Mouse (Mus musculus) hindbrain, postnatal 0 days (tissue): ENCODE measurements around the gene AI854703. TPM values are rescaled to one million over a fixed set of nuclear protein-coding genes. Genes with fewer than 3 reads are reported as not detected.

ENCODE experiments used
- ATAC-seq: fragments of 200-750 bp; cut with Nextera tagmentation; 2 replicates; pipeline ENCODE4 v1.8.0; 2017; ENCODE audit warnings: mild to moderate bottlenecking, moderate TSS enrichment, moderate library complexity
- DNase-seq: peaks from one replicate; pipeline ENCODE4 v3.0.0-alpha.2; 2015; ENCODE audit warnings: low spot score
- H3K27ac ChIP-seq: fragments of 300-500 bp; sonication (generic); 2 replicates; pipeline ENCODE4 v1.5.1; 2014; ENCODE audit warnings: mild to moderate bottlenecking
- H3K27me3 ChIP-seq: fragments of 300-500 bp; sonication (generic); 2 replicates; pipeline ENCODE4 v1.6.1; 2014; ENCODE audit warnings: low read length, mixed read lengths; ENCODE audit not compliant: insufficient read depth
- H3K36me3 ChIP-seq: fragments of 300-500 bp; sonication (generic); 2 replicates; pipeline ENCODE4 v1.6.1; 2014; ENCODE audit warnings: low read length, mixed read lengths; ENCODE audit not compliant: insufficient read depth
- H3K4me1 ChIP-seq: fragments of 300-500 bp; sonication (generic); 2 replicates; pipeline ENCODE4 v1.6.1; 2014; ENCODE audit warnings: antibody characterized with exemption, low read length, mixed read lengths; ENCODE audit not compliant: insufficient read depth
- H3K4me2 ChIP-seq: fragments of 300-500 bp; sonication (generic); 2 replicates; pipeline ENCODE4 v1.6.1; 2014; ENCODE audit warnings: low read depth, mild to moderate bottlenecking, low read length, moderate library complexity, mixed read lengths
- H3K4me3 ChIP-seq: fragments of 300-500 bp; sonication (generic); 2 replicates; pipeline ENCODE4 v1.5.1; 2014; ENCODE audit warnings: low read length
- H3K9ac ChIP-seq: fragments of 300-500 bp; sonication (generic); replicated peaks from 2 replicates; pipeline ENCODE4 v1.6.1; 2014; ENCODE audit warnings: mild to moderate bottlenecking, low read length, moderate library complexity, mixed read lengths
- H3K9me3 ChIP-seq: fragments of 300-500 bp; sonication (generic); 2 replicates; pipeline ENCODE4 v1.6.1; 2016; ENCODE audit warnings: low read length, mixed read lengths
- CTCF ChIP-seq: IDR thresholded peaks from 2 replicates; pipeline ENCODE4 v1.5.1; 2016; ENCODE audit warnings: antibody characterized with exemption, control low read depth, low read depth
- WGBS: fragments of 180-500 bp; shearing (Covaris S2); extraction: QIAGEN DNeasy Blood & Tissue Kit; methylation state at CpG from one replicate; pipeline ENCODE4 v1.1.7; 2014; 5-methylcytosine and 5-hydroxymethylcytosine counted together
- polyA plus RNA-seq: library from polyadenylated mRNA; unstranded; fragments of >200 nt; fragmentation: Nextera tagmentation; extraction: Ambion mirVana; gene quantifications from 2 replicates; pipeline ENCODE4 v1.2.1, GENCODE M21; 2015
- total RNA-seq: library from RNA; depleted of rRNA; stranded (reverse); fragments of >200 nt; gene quantifications from 2 replicates; pipeline ENCODE4 v1.2.3, GENCODE M21; 2014

AI854703 gene
- total and polyA plus RNA-seq, 2 experiments from 2014 or later = 29.3 to 54.9 TPM

DNA sequence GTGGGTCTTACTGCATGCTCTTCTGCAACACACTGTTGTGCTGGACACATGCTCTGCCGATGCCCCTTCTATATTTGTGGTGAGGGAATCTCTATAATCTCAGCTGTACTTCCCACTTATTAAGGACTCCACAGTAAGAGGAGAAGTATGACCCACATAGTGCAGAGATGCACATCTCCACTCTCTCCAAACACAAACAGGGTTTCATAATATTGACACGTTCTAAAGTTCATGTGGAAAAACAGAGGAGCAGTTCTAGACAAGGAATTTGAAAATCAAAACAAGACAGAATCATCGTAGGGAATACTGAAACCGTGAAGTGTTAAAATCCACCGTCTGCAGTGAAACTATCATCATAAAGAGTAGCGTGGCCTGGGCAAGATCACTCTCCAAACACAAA, 34.7 kb upstream of the AI854703 start:
- H3K9ac ChIP-seq = no peak overlapping the region
- no peaks in the 10 kb centered on the region for H3K27me3 ChIP-seq
- peaks cover 8% of the 10 kb centered on the region for H3K36me3 ChIP-seq
- no peak overlapping the region for H3K4me3 ChIP-seq
- no peak for TF ChIP-seq CTCF
- no peaks in the 10 kb centered on the region for H3K9me3 ChIP-seq
- no peak for DNase-seq
- H3K4me2 ChIP-seq = no peak overlapping the region
- H3K4me1 ChIP-seq = peaks cover 10% of the 10 kb centered on the region; the same call in 1 of the 2 replicates
- no peak for ATAC-seq
- no peak overlapping the region for H3K27ac ChIP-seq
- 93% methylated on average over 6 of the region's 6 CpGs for WGBS

DNA sequence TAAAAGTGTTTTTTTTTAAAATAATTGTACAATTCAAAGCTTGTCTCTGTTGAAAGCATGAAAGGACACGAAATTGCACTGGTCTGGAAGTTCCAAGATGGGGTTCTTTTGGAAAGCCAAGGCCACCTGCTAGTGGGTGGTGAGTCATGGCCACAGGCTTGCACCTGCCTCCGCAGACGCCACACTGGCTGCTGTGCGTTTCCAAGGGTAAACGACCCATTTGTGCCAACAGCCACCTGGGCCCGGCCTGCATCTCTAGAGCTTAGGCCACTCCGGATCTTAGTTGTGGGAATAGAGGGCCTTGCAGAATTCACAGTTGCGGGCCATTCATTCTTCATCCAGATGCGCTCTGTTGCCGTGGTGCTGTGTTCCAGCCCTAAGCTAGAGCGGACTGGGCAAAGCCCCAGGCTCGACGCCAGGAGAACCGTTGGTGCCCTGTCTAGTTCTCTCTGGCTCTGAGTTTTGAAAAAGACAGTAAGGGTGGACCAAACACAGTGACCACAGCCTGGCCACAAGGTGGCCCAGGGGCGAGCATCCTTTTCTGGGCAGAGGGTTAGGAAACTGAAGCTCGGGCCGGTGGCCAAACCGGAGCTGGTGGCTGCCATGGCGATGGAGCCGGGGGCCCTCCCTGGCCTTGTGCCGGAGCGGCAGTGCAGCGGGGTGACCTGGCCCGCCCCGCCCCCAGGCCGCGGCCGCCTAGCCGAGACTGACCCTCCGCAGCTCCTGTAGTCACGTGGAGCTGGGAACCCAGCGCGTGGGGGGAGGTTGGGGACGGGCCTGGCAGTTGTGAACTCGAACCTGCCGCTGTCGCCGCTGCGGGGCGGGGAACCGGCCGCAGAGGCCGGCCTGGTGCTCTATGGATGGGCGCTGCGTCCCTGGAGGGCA, 33.2 kb upstream of the AI854703 start, which contains the start of the genes Repin1 and Gm44965:
Gene Repin1, plus strand, starts transcription at position 726 of the 885 bp plus-strand sequence.
Gene Gm44965, plus strand, starts transcription at position 784 of the 885 bp plus-strand sequence.
- peaks cover 10% of the 10 kb centered on the region; the same call in 1 of the 2 replicates for H3K4me1 ChIP-seq
- H3K9me3 ChIP-seq = 0 out of 2 replicates have a peak, but pooled peaks cover 3% of the 10 kb centered on the region
- DNase-seq (peak; percentile 96), ATAC-seq (peak; percentile 95)
- peak within 1 kb of the TSS; percentile 98 for H3K27ac ChIP-seq
- H3K36me3 ChIP-seq = peaks cover 24% of the 10 kb centered on the region
- peak within 1 kb of the TSS; percentile 93 for H3K9ac ChIP-seq
- peak within 1 kb of the TSS; percentile 69 for H3K4me3 ChIP-seq
- H3K27me3 ChIP-seq = no peaks in the 10 kb centered on the region
- 3% methylated on average over 44 of the region's 45 CpGs for WGBS
- TF ChIP-seq CTCF = peak; percentile 66
- peak within 1 kb of the TSS; percentile 85 for H3K4me2 ChIP-seq

DNA sequence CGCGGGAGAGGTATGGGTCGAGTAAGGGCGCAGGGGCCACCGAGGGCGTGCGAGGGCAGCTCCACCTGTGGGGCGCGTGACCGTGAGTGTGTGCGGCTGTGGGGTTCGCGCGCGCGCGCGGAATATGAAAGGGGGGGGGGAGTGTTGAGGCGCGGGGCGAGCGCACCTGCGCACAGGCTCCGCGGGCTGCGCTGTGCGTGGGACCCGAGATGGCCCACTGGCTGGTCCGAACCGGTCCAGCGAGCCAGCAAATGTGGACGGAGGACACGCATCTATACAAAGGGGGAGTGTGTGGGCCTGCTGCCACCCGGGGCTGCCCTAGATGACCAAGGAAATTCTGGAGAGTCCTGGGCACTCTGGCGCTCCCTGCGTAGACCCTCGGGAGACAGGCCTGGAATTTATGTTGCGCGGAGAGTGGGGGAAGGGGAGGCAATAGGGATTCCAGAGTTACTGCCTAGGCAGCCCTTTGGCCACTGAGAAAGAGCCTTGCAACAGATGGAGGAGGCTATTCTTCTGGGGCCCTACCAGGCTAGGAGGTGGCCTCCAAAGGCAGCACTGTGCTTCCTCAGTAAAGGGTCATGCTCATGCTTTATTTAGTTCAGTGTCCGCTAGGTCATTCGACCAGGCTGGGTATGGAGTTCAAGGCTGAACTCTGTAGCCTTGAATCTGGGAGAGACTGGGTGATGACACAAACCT, 32.4 kb upstream of the AI854703 start:
- DNase-seq = peak; percentile 85
- Histone ChIP-seq H3K4me3 (peak overlapping the region; percentile 69), H3K4me1 (peaks cover 10% of the 10 kb centered on the region; the same call in 1 of the 2 replicates), H3K9me3 (0 out of 2 replicates have a peak, but pooled peaks cover 3% of the 10 kb centered on the region), H3K36me3 (peaks cover 29% of the 10 kb centered on the region), H3K4me2 (peak overlapping the region; percentile 85), H3K9ac (peak overlapping the region; percentile 93), H3K27me3 (no peaks in the 10 kb centered on the region), H3K27ac (peak overlapping the region; percentile 98)
- WGBS = 1% methylated on average over 37 of the region's 41 CpGs
- TF ChIP-seq CTCF = no peak
- peak; percentile 86 for ATAC-seq

DNA sequence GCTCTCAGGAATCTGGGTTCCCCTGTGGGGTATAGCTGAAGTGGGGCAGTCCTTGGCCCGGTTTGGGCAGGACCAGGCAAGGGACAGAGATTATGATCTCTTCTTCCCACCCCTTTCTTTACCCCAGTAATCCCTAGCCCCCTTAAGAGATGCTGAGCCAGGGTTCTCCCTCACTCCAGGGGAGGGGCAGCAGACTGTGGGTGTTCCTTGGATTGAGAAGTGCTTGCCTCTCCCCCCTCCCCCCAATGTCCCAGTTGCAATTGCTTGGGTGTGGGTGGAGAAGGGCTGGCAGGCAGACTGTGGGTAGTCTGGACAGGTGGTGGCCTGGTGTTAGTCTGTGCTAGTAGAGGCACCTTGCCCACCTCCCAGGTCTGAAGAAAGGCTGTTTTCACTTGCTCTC, 31.3 kb upstream of the AI854703 start:
- peaks cover 10% of the 10 kb centered on the region; the same call in 1 of the 2 replicates for H3K4me1 ChIP-seq
- peak overlapping the region; percentile 98; the same call in 1 of the 2 replicates for H3K27ac ChIP-seq
- H3K36me3 ChIP-seq = peaks cover 39% of the 10 kb centered on the region
- H3K4me3 ChIP-seq = peak overlapping the region; percentile 69
- WGBS = 71% methylated on average over 1 of the region's 1 CpGs
- 0 out of 2 replicates have a peak, but pooled peaks cover 3% of the 10 kb centered on the region for H3K9me3 ChIP-seq
- peak overlapping the region; percentile 93; the same call in 1 of the 2 replicates for H3K9ac ChIP-seq
- TF ChIP-seq CTCF = no peak
- no peaks in the 10 kb centered on the region for H3K27me3 ChIP-seq
- DNase-seq (no peak), ATAC-seq (no peak)
- H3K4me2 ChIP-seq = peak overlapping the region; percentile 85

DNA sequence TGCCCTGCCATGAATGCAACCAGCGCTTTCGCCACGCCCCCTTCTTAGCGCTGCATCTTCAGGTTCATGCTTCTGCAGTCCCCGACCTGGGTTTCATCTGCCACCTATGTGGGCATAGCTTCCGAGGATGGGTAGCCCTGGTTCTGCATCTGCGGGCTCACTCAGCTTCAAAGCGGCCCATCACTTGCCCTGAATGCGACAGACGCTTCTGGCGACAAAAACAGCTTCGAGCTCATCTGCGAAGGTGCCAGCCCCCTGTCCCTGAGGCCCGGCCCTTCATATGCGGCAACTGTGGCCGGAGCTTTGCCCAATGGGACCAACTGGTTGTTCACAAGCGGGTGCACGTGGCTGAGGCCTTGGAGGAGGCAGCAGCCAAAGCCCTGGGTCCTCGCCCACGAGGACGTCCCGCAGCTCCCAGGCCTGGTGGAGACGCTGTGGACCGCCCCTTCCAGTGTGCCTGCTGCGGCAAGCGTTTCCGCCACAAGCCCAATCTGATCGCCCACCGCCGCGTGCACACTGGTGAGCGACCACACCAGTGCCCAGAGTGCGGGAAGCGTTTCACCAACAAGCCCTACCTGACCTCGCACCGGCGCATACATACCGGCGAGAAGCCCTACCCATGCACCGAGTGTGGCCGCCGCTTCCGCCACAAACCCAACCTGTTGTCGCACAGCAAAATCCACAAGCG, 29.9 kb upstream of the AI854703 start:
- no peak for TF ChIP-seq CTCF
- 97% methylated on average over 45 of the region's 45 CpGs for WGBS
- ATAC-seq (no peak), DNase-seq (no peak)
- 0 out of 2 replicates have a peak, but pooled peaks cover 3% of the 10 kb centered on the region for H3K9me3 ChIP-seq
- H3K27me3 ChIP-seq = no peaks in the 10 kb centered on the region
- H3K27ac ChIP-seq = no peak overlapping the region
- no peak overlapping the region for H3K4me2 ChIP-seq
- no peak overlapping the region for H3K4me3 ChIP-seq
- H3K9ac ChIP-seq = no peak overlapping the region
- peaks cover 39% of the 10 kb centered on the region for H3K36me3 ChIP-seq
- peaks cover 15% of the 10 kb centered on the region for H3K4me1 ChIP-seq

DNA sequence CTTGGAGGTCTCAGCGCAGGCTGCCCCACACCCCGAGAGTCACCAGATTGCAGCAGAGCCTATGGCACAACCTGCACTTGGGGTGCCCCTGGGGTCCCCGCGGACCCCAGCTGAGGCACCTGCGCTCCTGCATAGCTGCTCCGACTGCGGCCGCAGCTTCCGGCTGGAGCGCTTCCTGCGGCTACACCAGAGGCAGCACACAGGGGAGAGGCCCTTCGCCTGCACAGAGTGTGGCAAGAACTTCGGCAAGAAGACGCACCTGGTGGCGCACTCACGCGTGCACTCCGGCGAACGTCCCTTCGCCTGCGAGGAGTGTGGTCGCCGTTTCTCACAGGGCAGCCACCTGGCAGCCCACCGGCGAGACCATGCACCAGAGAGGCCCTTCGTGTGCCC, 29.3 kb upstream of the AI854703 start:
- DNase-seq (no peak), ATAC-seq (no peak)
- Histone ChIP-seq H3K4me3 (no peak overlapping the region), H3K4me2 (no peak overlapping the region), H3K9me3 (0 out of 2 replicates have a peak, but pooled peaks cover 3% of the 10 kb centered on the region), H3K4me1 (peaks cover 15% of the 10 kb centered on the region), H3K36me3 (peaks cover 39% of the 10 kb centered on the region), H3K27me3 (no peaks in the 10 kb centered on the region), H3K9ac (no peak overlapping the region), H3K27ac (no peak overlapping the region)
- no peak for TF ChIP-seq CTCF
- 93% methylated on average over 27 of the region's 27 CpGs for WGBS
